Mouse (Mus musculus): ENCODE results near the gene Eva1b. TPM values are rescaled to one million over a fixed set of nuclear protein-coding genes. Genes with fewer than 3 reads are reported as not detected.

Gene Eva1b
- polyA plus RNA-seq, 1 experiment = 51.6 TPM

DNA sequence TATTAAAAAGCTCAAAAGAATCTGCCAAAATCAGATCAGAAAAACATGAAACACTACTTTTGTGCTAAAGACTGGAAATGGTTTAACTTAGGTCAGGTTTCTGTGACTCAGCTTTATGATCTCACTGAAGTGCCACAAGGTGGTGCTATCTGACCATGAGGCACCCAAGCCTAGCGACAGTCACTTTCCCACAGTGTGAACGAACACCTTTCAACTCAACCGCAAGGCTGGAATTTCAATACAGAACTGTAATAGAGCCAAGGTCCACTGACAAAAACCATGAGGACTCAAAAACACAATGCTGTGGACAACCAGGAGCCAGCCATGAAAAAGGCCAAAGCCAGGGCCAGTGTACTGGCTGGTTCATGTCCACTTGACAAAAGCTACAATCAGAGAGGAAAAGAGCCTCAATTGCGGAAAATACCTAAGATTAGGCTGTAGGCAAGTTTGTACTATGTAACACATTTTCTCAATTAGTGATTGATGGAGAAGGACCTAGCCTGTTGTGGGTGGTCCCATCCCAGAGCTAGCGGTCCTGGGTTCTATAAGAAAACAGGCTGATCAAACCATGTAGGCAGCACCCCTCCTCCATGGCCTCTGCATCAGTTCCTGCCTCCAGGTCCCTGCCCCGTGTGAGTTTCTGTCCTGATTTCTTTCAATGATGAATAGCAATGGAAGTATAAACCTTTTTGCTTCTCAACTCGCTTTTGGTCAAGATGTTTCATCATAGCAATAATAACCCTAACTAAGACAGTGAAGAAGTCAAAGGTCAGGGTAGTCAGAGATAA, 33.8 kb downstream of the Eva1b start:
- Histone ChIP-seq H3K27me3 (ENCODE audit: control insufficient read depth, insufficient read depth, insufficient read length) (no peaks in the 10 kb centered on the region), H3ac (ENCODE audit: control insufficient read depth, insufficient read length, low read depth) (no peak overlapping the region), H3K4me3 (ENCODE audit: insufficient read depth, poor library complexity, severe bottlenecking) (no peak overlapping the region), H3K36me3 (ENCODE audit: control insufficient read depth, insufficient read depth) (peaks cover 87% of the 10 kb centered on the region), H3K79me3 (ENCODE audit: low read depth) (peaks cover 74% of the 10 kb centered on the region), H3K79me2 (ENCODE audit: control insufficient read depth, insufficient read depth) (peaks cover 89% of the 10 kb centered on the region)
- TF ChIP-seq CTCF (IDR thresholded peaks at IDR 0.05; ENCODE audit: control insufficient read depth, insufficient read depth, insufficient read length) (peak; percentile 49), CEBPB (IDR thresholded peaks at IDR 0.05; ENCODE audit: low read depth) (no peak)

GRCm38 (mm10) chr4:126183034-126183433, 35.5 kb downstream of the Eva1b start:
- peaks cover 93% of the 10 kb centered on the region for H3K79me2 ChIP-seq (ENCODE audit: control insufficient read depth, insufficient read depth)
- no peaks in the 10 kb centered on the region for H3K27me3 ChIP-seq (ENCODE audit: control insufficient read depth, insufficient read depth, insufficient read length)
- no peak overlapping the region for H3K4me3 ChIP-seq (ENCODE audit: insufficient read depth, poor library complexity, severe bottlenecking)
- no peak for TF ChIP-seq CEBPB (IDR thresholded peaks at IDR 0.05; ENCODE audit: low read depth)
- TF ChIP-seq USF1 (IDR thresholded peaks at IDR 0.05; ENCODE audit: low read depth) = no peak
- TF ChIP-seq FOSL1 (IDR thresholded peaks at IDR 0.05; ENCODE audit: insufficient read depth, low read length, poor library complexity, severe bottlenecking) = no peak
- no peak for TF ChIP-seq MYOG (IDR thresholded peaks at IDR 0.05; ENCODE audit: control insufficient read depth, extremely low read depth, insufficient read length)
- TF ChIP-seq CTCF (IDR thresholded peaks at IDR 0.05; ENCODE audit: control insufficient read depth, insufficient read depth, insufficient read length) = no peak
- TF ChIP-seq MAX (IDR thresholded peaks at IDR 0.05) = no peak
- TF ChIP-seq MYOD1 (IDR thresholded peaks at IDR 0.05; ENCODE audit: control insufficient read depth, insufficient read length, low read depth) = no peak
- no peak overlapping the region for H3ac ChIP-seq (ENCODE audit: control insufficient read depth, insufficient read length, low read depth)
- H3K79me3 ChIP-seq (ENCODE audit: low read depth) = peaks cover 84% of the 10 kb centered on the region
- peaks cover 90% of the 10 kb centered on the region for H3K36me3 ChIP-seq (ENCODE audit: control insufficient read depth, insufficient read depth)

GRCm38 (mm10) chr4:126187096-126187495, 39.6 kb downstream of the Eva1b start:
- Histone ChIP-seq H3K79me2 (ENCODE audit: control insufficient read depth, insufficient read depth) (peaks cover 100% of the 10 kb centered on the region), H3ac (ENCODE audit: control insufficient read depth, insufficient read length, low read depth) (no peak overlapping the region), H3K4me3 (ENCODE audit: insufficient read depth, poor library complexity, severe bottlenecking) (no peak overlapping the region), H3K36me3 (ENCODE audit: control insufficient read depth, insufficient read depth) (peaks cover 91% of the 10 kb centered on the region), H3K79me3 (ENCODE audit: low read depth) (peaks cover 95% of the 10 kb centered on the region), H3K27me3 (ENCODE audit: control insufficient read depth, insufficient read depth, insufficient read length) (no peaks in the 10 kb centered on the region)
- TF ChIP-seq MYOD1 (IDR thresholded peaks at IDR 0.05; ENCODE audit: control insufficient read depth, insufficient read length, low read depth) (no peak), CTCF (IDR thresholded peaks at IDR 0.05; ENCODE audit: control insufficient read depth, insufficient read depth, insufficient read length) (no peak), MYOG (IDR thresholded peaks at IDR 0.05; ENCODE audit: control insufficient read depth, extremely low read depth, insufficient read length) (no peak), MAX (IDR thresholded peaks at IDR 0.05) (no peak), CEBPB (IDR thresholded peaks at IDR 0.05; ENCODE audit: low read depth) (no peak), FOSL1 (IDR thresholded peaks at IDR 0.05; ENCODE audit: insufficient read depth, low read length, poor library complexity, severe bottlenecking) (no peak), USF1 (IDR thresholded peaks at IDR 0.05; ENCODE audit: low read depth) (no peak)

DNA sequence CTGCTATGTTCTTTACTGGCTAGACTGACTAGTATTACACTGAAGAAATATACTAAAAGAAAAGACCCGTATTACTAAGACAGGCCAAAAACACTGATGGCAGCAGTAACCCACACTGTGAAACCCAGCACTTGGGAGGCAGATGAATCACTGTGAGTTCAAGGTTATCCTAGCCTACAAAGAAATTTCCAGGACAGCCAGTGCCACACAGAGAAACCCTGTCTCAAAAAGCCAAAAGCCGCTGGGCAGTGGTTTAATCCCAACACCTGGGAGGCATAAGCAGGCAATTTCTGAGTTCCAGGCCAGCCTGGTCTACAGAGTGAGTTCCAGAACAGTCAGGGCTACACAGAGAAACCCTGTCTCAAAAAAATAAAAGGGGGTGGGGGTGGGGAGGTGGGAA, 43.1 kb downstream of the Eva1b start:
- TF ChIP-seq CTCF (IDR thresholded peaks at IDR 0.05; ENCODE audit: control insufficient read depth, insufficient read depth, insufficient read length) (no peak), USF1 (IDR thresholded peaks at IDR 0.05; ENCODE audit: low read depth) (no peak), FOSL1 (IDR thresholded peaks at IDR 0.05; ENCODE audit: insufficient read depth, low read length, poor library complexity, severe bottlenecking) (no peak), MAX (IDR thresholded peaks at IDR 0.05) (no peak), CEBPB (IDR thresholded peaks at IDR 0.05; ENCODE audit: low read depth) (no peak), MYOD1 (IDR thresholded peaks at IDR 0.05; ENCODE audit: control insufficient read depth, insufficient read length, low read depth) (no peak), MYOG (IDR thresholded peaks at IDR 0.05; ENCODE audit: control insufficient read depth, extremely low read depth, insufficient read length) (no peak)
- no peak overlapping the region for H3ac ChIP-seq (ENCODE audit: control insufficient read depth, insufficient read length, low read depth)
- H3K79me3 ChIP-seq (ENCODE audit: low read depth) = peaks cover 98% of the 10 kb centered on the region
- peaks cover 100% of the 10 kb centered on the region for H3K79me2 ChIP-seq (ENCODE audit: control insufficient read depth, insufficient read depth)
- H3K27me3 ChIP-seq (ENCODE audit: control insufficient read depth, insufficient read depth, insufficient read length) = no peaks in the 10 kb centered on the region
- H3K4me3 ChIP-seq (ENCODE audit: insufficient read depth, poor library complexity, severe bottlenecking) = no peak overlapping the region
- peaks cover 85% of the 10 kb centered on the region for H3K36me3 ChIP-seq (ENCODE audit: control insufficient read depth, insufficient read depth)

GRCm38 (mm10) chr4:126194216-126194615, 46.7 kb downstream of the Eva1b start:
- Histone ChIP-seq H3K36me3 (ENCODE audit: control insufficient read depth, insufficient read depth) (peaks cover 65% of the 10 kb centered on the region), H3K4me3 (ENCODE audit: insufficient read depth, poor library complexity, severe bottlenecking) (no peak overlapping the region), H3K79me2 (ENCODE audit: control insufficient read depth, insufficient read depth) (peaks cover 100% of the 10 kb centered on the region), H3ac (ENCODE audit: control insufficient read depth, insufficient read length, low read depth) (no peak overlapping the region), H3K27me3 (ENCODE audit: control insufficient read depth, insufficient read depth, insufficient read length) (no peaks in the 10 kb centered on the region), H3K79me3 (ENCODE audit: low read depth) (peaks cover 98% of the 10 kb centered on the region)
- TF ChIP-seq CTCF (IDR thresholded peaks at IDR 0.05; ENCODE audit: control insufficient read depth, insufficient read depth, insufficient read length) = no peak
- no peak for TF ChIP-seq FOSL1 (IDR thresholded peaks at IDR 0.05; ENCODE audit: insufficient read depth, low read length, poor library complexity, severe bottlenecking)
- TF ChIP-seq CEBPB (IDR thresholded peaks at IDR 0.05; ENCODE audit: low read depth) = no peak
- no peak for TF ChIP-seq MAX (IDR thresholded peaks at IDR 0.05)
- no peak for TF ChIP-seq USF1 (IDR thresholded peaks at IDR 0.05; ENCODE audit: low read depth)
- TF ChIP-seq MYOG (IDR thresholded peaks at IDR 0.05; ENCODE audit: control insufficient read depth, extremely low read depth, insufficient read length) = no peak
- TF ChIP-seq MYOD1 (IDR thresholded peaks at IDR 0.05; ENCODE audit: control insufficient read depth, insufficient read length, low read depth) = no peak
